Mouse (Mus musculus): ENCODE data around the gene Cxcr4. TPM values are rescaled to one million over a fixed set of nuclear protein-coding genes. Genes with fewer than 3 reads are reported as not detected.

Gene Cxcr4
- polyA plus RNA-seq, 1 experiment from 2014 or later, result 19.4 TPM

DNA sequence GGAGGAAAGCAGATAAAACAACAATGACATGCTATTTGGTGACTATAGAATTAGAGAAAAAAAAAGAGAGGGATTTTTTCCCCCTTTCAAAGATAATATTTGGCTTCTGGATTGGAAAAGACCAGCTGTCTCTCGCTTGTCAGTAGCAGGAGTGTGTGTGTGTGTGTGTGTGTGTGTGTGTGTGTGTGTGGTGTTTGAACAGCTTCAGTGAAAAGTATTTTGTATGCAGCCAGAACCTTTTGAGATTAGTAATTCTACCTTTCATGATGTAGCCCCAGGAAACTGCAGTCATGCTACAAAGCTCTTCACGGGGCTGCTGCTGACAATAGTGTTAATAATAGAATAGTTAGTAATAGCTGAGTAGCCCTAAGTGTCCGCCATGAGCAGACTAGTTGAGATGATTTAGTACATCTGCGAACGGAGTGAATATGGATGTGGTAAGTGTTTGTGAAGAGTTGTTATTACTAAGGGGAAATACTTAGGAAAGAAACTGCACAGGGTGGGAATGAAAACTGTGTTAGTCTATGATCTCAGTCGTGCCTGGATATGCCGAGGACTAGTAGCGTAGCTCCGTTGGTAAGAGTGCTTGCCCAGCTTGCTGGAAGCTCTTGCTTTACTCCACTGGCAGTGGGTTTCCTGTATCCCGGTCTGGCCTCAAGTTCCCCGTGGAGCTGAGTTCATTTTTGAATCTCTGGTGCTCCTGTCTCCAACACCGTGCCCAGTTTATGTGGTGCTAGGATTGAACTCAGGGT, 2.4 kb upstream of the Cxcr4 start:
- ATAC-seq (ENCODE audit: low FRiP score, low read depth), result no peak
- Histone ChIP-seq H3K9ac (replicated peaks) (no peak overlapping the region), H3K27me3 (no peaks in the 10 kb centered on the region), H3K4me1 (peaks cover 51% of the 10 kb centered on the region), H3K9me3 (no peaks in the 10 kb centered on the region), H3K4me3 (no peak overlapping the region), H3K27ac (replicated peaks) (peak overlapping the region; percentile 88), H3K36me3 (no peaks in the 10 kb centered on the region), H3K4me2 (replicated peaks) (peak overlapping the region; percentile 74)
- 17% methylated on average over 12 of the region's 12 CpGs for WGBS

DNA sequence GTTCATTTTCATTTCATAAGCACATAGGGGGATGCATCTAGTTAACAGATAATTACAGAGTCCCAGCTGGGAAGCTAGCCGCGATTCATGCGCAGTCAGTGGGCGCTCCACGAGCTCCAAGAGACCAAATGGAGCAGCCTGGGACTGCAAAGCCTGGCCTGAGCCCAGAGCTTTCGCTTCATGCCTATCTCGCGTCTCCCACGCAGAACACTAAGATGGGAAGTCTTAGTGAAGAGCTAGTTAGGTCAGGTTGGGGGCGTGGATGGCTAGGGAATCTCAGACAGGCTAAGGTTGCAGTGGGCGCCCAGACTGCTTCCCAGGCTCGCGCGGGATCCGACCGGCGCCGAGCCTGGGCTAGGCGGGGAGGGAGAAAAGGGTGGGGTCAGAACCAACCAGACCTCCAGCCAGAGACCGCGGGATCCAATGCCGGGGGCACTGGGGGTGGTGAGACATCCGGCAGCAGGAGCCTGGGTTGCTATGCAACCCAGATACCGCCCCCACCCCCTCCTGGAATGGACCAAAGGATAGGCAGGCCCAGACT, 938 bp upstream of the Cxcr4 start:
- H3K4me3 ChIP-seq, result peak overlapping the region; percentile 84
- peaks cover 62% of the 10 kb centered on the region for H3K4me1 ChIP-seq
- no peaks in the 10 kb centered on the region for H3K27me3 ChIP-seq
- peak overlapping the region; percentile 88 for H3K27ac ChIP-seq (replicated peaks)
- peaks cover 7% of the 10 kb centered on the region for H3K36me3 ChIP-seq
- peak overlapping the region; percentile 74 for H3K4me2 ChIP-seq (replicated peaks)
- under 1% methylated on average over 24 of the region's 24 CpGs for WGBS
- peak overlapping the region; percentile 57 for H3K9ac ChIP-seq (replicated peaks)
- H3K9me3 ChIP-seq, result no peaks in the 10 kb centered on the region
- peak; percentile 48 for ATAC-seq (ENCODE audit: low FRiP score, low read depth)

DNA sequence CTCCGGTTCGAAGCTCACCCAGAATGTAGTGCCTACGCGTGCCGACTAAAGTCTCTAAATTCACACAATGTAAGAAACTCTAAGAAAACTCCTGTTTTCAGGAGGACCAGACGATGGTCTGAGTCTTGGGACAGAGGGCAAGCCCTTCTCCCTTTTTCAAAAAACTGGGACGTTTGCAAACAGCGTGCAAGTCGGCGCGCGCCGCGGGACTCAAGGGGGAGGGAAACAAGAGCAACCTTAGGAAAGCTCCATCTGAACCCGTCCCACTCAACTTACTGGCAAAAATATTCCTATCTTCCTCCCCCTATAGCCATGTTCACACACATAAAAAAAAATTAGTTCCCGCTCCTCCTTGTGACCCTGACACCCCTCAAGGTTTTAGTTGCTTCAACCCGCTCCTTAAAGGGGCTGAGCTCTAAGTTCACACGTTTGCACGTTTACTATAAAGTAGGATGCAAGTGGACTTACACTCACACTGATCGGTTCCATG, 327 bp downstream of the Cxcr4 start:
- no peak for ATAC-seq (ENCODE audit: low FRiP score, low read depth)

DNA sequence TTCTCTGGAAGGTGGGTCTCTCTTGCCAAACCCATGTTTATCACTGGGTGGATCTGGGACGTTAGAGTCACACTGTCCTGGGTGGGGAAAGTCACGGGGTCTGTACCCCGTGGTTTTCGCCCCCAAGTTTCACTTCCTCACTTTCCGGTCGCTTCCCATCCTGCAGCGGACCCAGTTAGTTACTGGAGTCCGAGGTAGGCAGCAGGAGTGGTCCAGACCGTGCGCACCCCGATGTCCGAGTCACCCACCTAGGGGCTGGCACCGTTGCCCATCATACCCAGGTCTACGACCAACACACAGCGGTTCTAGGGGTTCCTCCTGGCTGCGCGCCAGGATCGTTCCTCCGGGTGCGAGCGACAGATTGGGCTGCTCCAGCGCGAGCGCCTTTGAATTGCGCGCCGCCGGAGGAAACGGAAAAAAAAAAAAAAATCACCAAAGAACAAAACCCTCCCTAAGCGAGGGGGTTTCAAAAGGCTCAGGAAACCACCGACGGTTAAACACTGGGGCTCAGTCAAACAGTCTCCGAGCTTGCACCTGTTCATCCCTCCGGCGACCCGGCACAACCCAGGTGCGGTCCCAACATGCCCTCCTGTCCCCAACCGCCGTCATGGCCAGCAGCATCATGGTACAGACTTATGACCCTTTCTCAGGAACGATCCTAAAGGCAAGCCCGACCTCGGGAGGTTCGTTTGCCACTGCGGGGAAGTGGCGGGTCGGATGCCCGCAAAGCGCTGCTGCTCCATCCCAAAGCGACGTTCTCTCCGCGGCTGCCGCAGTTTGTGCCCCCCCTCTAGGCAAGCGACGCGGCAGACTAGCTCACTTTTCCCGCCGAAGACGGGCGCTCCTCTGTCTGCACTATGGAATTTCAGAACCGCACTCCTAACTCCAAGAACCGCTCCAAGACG, 1.0 kb downstream of the Cxcr4 start:
- no peak for ATAC-seq (ENCODE audit: low FRiP score, low read depth)
- Histone ChIP-seq H3K4me2 (replicated peaks) (peak overlapping the region; percentile 74), H3K9me3 (no peaks in the 10 kb centered on the region), H3K4me3 (peak overlapping the region; percentile 84), H3K27ac (replicated peaks) (peak overlapping the region; percentile 88), H3K4me1 (peaks cover 71% of the 10 kb centered on the region), H3K27me3 (no peaks in the 10 kb centered on the region), H3K9ac (replicated peaks) (peak overlapping the region; percentile 90), H3K36me3 (peaks cover 11% of the 10 kb centered on the region)
- WGBS, result under 1% methylated on average over 63 of the region's 63 CpGs

More for the DNA sequence above, 327 bp downstream of the Cxcr4 start:
- Histone ChIP-seq H3K4me1 (peaks cover 71% of the 10 kb centered on the region), H3K9me3 (no peaks in the 10 kb centered on the region), H3K27me3 (no peaks in the 10 kb centered on the region), H3K4me2 (replicated peaks) (peak overlapping the region; percentile 74), H3K27ac (replicated peaks) (peak overlapping the region; percentile 88), H3K36me3 (peaks cover 11% of the 10 kb centered on the region), H3K9ac (replicated peaks) (peak overlapping the region; percentile 90), H3K4me3 (peak overlapping the region; percentile 84)
- whole genome bisulfite sequencing, result under 1% methylated on average over 20 of the region's 20 CpGs

DNA sequence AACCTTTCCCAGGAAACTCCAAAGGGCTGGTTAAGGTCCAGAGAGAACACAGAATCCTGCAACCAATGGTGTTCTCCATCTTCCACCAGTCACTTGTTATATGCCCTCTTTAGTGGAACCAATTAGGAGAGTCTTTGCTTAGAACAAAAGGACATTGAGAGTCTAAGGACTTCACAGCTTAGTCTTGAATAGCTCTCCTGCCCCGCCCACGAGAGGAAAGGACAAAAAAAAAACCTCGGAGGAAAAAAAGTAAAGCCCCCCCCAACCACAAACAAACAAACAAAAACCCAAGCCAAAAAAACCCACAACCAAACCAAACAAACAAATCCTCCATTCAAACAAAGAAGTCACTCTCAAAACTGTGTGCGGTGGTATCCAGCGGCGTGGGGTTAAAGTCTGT, 2.1 kb downstream of the Cxcr4 start:
- no peak for ATAC-seq (ENCODE audit: low FRiP score, low read depth)
- H3K4me2 ChIP-seq (replicated peaks), result peak overlapping the region; percentile 74
- H3K36me3 ChIP-seq, result peaks cover 11% of the 10 kb centered on the region
- H3K9me3 ChIP-seq, result no peaks in the 10 kb centered on the region
- H3K27me3 ChIP-seq, result no peaks in the 10 kb centered on the region
- H3K9ac ChIP-seq (replicated peaks), result peak overlapping the region; percentile 90
- H3K4me1 ChIP-seq, result peaks cover 70% of the 10 kb centered on the region
- H3K4me3 ChIP-seq, result peak overlapping the region; percentile 84
- peak overlapping the region; percentile 60 for H3K27ac ChIP-seq (replicated peaks)
- 3% methylated on average over 6 of the region's 6 CpGs for WGBS

DNA sequence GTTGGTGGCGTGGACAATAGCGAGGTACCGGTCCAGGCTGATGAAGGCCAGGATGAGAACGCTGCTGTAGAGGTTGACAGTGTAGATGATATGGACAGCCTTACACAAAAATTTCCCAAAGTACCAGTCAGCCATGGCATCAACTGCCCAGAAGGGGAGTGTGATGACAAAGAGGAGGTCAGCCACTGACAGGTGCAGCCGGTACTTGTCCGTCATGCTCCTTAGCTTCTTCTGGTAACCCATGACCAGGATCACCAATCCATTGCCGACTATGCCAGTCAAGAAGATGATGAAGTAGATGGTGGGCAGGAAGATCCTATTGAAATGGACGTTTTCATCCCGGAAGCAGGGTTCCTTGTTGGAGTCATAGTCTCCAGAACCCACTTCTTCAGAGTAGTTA, 2.6 kb downstream of the Cxcr4 start:
- ATAC-seq (ENCODE audit: low FRiP score, low read depth), result no peak
- Histone ChIP-seq H3K27me3 (no peaks in the 10 kb centered on the region), H3K9ac (replicated peaks) (peak overlapping the region; percentile 90), H3K4me1 (peaks cover 65% of the 10 kb centered on the region), H3K9me3 (no peaks in the 10 kb centered on the region), H3K4me3 (peak overlapping the region; percentile 84), H3K27ac (replicated peaks) (peak overlapping the region; percentile 60), H3K36me3 (peaks cover 11% of the 10 kb centered on the region), H3K4me2 (replicated peaks) (peak overlapping the region; percentile 74)
- WGBS, result 58% methylated on average over 9 of the region's 9 CpGs

DNA sequence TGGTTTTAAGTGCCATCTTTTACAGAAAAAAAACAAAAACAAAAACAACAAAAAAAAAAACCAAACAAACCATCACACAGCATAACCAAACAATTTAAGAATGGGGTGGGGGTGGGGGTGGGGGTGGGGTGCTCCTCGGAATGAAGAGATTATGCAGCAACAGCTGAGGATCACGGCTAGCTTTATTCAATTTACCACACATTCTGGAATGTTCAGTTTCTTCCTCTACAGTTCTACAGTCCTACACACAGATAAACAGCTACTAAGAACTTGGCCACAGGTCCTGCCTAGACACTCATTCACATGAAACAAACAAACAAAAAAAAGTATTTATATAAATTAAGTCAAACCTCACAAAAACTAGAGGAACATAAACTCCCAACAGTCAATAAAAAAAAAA, 3.8 kb downstream of the Cxcr4 start:
- Histone ChIP-seq H3K9me3 (no peaks in the 10 kb centered on the region), H3K36me3 (peaks cover 11% of the 10 kb centered on the region), H3K4me3 (no peak overlapping the region), H3K27ac (replicated peaks) (no peak overlapping the region; the same call in 1 of the 2 replicates), H3K9ac (replicated peaks) (no peak overlapping the region), H3K4me1 (peaks cover 60% of the 10 kb centered on the region), H3K27me3 (no peaks in the 10 kb centered on the region), H3K4me2 (replicated peaks) (peak overlapping the region; percentile 74)
- WGBS, result 11% methylated on average over 2 of the region's 2 CpGs
- ATAC-seq (ENCODE audit: low FRiP score, low read depth), result no peak

DNA sequence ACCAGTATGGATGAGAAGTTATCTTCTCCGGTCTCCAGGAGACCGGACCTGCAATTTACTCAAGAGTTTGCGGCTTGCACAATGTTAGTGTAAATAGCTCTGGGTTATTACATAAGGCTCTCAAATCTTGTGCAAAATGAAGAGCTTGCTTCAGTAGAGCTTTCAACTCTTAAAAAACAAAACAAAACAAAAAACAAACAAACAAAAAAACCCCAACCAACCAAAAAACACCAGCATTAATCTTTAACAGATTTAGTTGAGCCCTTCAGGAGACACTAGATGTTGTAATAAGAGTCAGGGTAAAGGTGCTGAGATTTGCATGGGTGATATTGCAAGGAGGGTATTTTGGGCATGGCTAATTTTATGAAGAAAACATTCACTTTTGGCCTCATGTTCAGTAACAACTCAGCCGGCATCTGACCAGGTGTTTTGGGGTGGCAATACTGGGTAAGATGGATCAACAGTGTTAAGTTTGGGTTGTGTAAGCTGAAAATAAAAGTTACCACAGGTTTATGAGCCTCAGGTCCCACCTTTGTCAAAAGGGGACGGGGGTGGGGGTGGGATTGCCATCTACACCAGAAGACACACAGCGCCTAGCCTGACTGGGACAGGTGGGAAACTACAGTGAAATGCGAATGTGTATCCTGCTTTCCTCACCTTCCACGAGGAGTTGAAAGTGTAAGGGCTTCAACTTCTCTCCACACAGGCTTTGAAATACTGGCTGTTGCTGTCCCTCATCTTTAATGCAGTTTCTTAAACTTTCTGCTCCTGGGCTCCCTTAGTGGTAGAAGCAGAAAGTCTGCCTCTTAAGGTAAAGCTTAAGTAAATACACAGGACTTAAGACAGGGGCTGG, 4.9 kb downstream of the Cxcr4 start:
- 36% methylated on average over 8 of the region's 8 CpGs for WGBS
- Histone ChIP-seq H3K27me3 (no peaks in the 10 kb centered on the region), H3K9ac (replicated peaks) (peak overlapping the region; percentile 15; the same call in 1 of the 2 replicates), H3K4me1 (peaks cover 50% of the 10 kb centered on the region), H3K4me3 (0 out of 2 replicates have a peak overlapping the region, but pooled peaks have one; percentile 13), H3K27ac (replicated peaks) (peak overlapping the region; percentile 81), H3K9me3 (no peaks in the 10 kb centered on the region), H3K36me3 (peaks cover 11% of the 10 kb centered on the region), H3K4me2 (replicated peaks) (peak overlapping the region; percentile 74)
- no peak for ATAC-seq (ENCODE audit: low FRiP score, low read depth)

DNA sequence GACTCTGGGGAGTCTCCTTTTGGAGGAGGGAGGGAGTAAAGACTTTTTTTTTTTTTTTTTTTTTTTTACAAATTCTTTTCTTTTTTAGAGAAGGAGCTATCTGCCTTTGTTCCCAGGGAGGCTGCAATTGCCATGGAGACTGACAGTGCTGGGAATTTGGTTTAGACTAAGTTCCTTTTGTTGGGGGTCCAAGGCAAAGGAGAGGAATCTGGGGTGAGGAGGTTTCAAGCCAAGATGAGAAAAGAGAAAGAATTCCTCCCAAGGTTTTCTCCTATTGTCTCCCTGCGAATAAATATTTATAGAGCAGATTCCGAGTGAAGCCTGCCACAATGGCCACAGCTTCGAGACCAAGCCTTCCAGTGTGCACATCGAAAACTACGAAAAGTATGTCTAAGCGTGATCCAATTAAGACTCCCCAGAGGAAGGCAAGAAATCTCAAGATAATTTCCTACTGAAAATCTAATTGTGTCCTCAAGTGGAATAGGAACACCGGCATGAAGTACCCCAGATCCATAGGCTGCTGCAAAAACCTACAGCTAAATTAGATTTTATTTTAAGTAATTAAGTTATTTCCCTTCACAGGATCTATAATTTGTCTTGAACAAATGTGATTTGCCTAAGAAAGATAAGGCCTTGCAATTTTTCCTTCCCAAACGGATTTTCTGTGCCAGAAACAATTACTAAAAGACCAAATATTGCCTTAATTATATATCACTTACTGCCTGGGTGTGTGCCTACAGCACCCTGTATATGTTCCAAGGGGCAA, 5.7 kb downstream of the Cxcr4 start:
- no peak overlapping the region for H3K9ac ChIP-seq (replicated peaks)
- H3K36me3 ChIP-seq, result peaks cover 11% of the 10 kb centered on the region
- H3K27me3 ChIP-seq, result no peaks in the 10 kb centered on the region
- peak; percentile 78 for ATAC-seq (ENCODE audit: low FRiP score, low read depth)
- no peak overlapping the region for H3K4me3 ChIP-seq
- H3K27ac ChIP-seq (replicated peaks), result peak overlapping the region; percentile 81
- peak overlapping the region; percentile 74 for H3K4me2 ChIP-seq (replicated peaks)
- no peaks in the 10 kb centered on the region for H3K9me3 ChIP-seq
- H3K4me1 ChIP-seq, result peaks cover 50% of the 10 kb centered on the region
- WGBS, result 10% methylated on average over 8 of the region's 8 CpGs

DNA sequence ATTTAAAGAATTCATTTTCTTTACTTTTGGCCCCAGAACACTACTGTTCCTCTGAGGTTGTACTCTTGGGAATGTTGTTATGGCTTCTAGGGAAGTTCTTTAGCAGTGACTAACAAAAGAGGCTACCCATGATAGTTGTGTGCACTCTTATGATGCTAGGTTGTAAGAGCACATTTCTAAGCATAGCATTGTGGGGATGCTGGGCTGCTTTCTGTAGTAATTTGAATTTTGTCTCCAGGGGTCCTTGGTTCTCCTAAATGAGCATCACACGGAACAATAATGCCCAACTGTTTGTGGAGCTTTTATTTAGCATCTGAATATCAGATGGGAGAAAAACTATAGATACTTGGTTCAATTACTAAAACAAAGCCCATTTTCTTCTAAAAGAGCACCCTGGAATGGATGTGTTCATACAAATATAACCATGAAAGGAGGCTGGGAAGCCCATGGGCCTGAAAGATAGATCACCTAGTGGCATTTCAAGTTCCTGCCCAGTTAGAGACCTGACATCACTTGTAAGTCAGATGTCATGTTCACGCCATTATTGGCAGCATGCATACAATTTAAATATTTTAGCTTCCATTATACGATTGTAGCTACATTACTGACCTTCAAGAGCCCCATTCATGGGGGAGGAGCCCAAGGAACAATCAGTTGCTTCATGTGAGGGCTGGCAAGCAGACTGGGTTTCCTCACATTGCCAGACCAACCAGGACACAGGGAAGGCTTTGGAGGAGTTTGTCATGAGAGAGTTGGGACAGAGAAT, 6.5 kb downstream of the Cxcr4 start:
- WGBS, result 8% methylated on average over 3 of the region's 3 CpGs

More for the DNA sequence above, 6.5 kb downstream of the Cxcr4 start:
- peaks cover 11% of the 10 kb centered on the region for H3K36me3 ChIP-seq
- ATAC-seq (ENCODE audit: low FRiP score, low read depth), result peak; percentile 90
- no peak overlapping the region for H3K4me2 ChIP-seq (replicated peaks)
- no peaks in the 10 kb centered on the region for H3K9me3 ChIP-seq
- H3K9ac ChIP-seq (replicated peaks), result no peak overlapping the region
- H3K4me1 ChIP-seq, result peaks cover 50% of the 10 kb centered on the region
- H3K27me3 ChIP-seq, result no peaks in the 10 kb centered on the region
- H3K27ac ChIP-seq (replicated peaks), result peak overlapping the region; percentile 81
- H3K4me3 ChIP-seq, result no peak overlapping the region

Data from midbrain, embryonic 12.5 days (tissue).